Mouse (Mus musculus): Measurements from ENCODE around the gene Olfr1192-ps1. TPM values are rescaled to one million over a fixed set of nuclear protein-coding genes. Genes with fewer than 3 reads are reported as not detected.
"Not testable (repeated sequence)": the region's sequence is repeated elsewhere in the genome, so short reads cannot be mapped to it uniquely, and the experiment has no call there.

The Olfr1192-ps1 gene
- polyA plus RNA-seq (2014; fragmentation: Nextera tagmentation; extraction: Ambion mirVana) = not detected in 2 replicates

DNA sequence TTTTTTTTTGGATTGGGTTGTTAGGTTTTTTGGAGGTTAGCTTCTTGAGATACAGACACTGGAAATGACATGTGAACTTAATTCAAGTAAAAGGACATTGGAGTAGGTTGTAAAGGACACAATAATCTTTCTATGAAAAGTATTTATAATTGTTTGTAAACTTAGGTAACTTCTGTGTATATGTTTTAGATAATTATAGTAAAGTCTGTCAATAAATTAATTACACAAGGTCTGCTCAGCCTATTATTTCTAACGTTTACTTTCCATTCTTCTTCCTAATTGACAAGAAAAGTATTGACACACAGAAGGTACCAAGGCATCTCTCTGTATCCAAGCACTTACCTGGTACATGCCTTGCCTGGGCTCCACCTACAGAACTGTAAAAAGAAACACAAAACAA is at the start of gene Olfr1192-ps1:
Gene Olfr1192-ps1, plus strand, starts transcription at position 301 of the 400 bp plus-strand sequence.
- no peak for ATAC-seq (ENCODE audit: low FRiP score)
- H3K4me1 ChIP-seq (ENCODE audit: control insufficient read depth, insufficient read depth, low read length) = no peaks in the 10 kb centered on the region

DNA sequence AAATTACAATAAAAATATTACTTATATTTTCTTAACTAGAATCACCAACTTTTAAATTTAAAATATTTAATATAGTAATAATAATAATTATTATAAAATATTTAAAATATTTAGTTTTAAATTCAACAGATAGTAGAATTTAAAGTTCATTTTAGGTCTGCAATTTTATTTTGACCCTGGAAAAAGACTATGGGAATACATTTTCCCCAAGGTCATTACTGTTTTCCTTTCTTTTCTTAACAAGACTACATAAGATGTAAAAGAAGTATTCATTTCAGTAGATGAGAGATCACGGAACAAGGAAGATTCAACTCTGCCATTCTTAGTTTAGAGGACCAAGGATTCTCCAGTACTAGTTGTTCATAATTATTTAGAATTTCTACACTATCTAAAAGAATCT is 8.1 kb upstream of the Olfr1192-ps1 start, which contains the start of gene Olfr1191-ps1:
Gene Olfr1191-ps1, plus strand, starts transcription at position 301 of the 400 bp plus-strand sequence.
- DNase-seq (ENCODE audit: low spot score, missing footprints); H3K4me1 ChIP-seq (ENCODE audit: control insufficient read depth, insufficient read depth, low read length); H3K36me3 ChIP-seq (ENCODE audit: control insufficient read depth, insufficient read depth, low read length); H3K9me3 ChIP-seq (ENCODE audit: control insufficient read depth, low read length); H3K4me2 ChIP-seq; ATAC-seq (ENCODE audit: low FRiP score); H3K4me3 ChIP-seq (ENCODE audit: low read depth, low read length); H3K9ac ChIP-seq (ENCODE audit: low read length); H3K27me3 ChIP-seq (ENCODE audit: control insufficient read depth, insufficient read depth, low read length); H3K27ac ChIP-seq (ENCODE audit: low read depth, low read length): not testable (repeated sequence)
- WGBS = 82% methylated on average over 1 of the region's 1 CpGs

More for the DNA sequence above, at the start of gene Olfr1192-ps1:
- Histone ChIP-seq H3K27me3 (ENCODE audit: control insufficient read depth, insufficient read depth, low read length) (no peaks in the 10 kb centered on the region), H3K9ac (ENCODE audit: low read length) (no peak within 1 kb of the TSS), H3K27ac (ENCODE audit: low read depth, low read length) (no peak within 1 kb of the TSS), H3K4me2 (no peak within 1 kb of the TSS), H3K9me3 (ENCODE audit: control insufficient read depth, low read length) (no peaks in the 10 kb centered on the region), H3K4me3 (ENCODE audit: low read depth, low read length) (no peak within 1 kb of the TSS), H3K36me3 (ENCODE audit: control insufficient read depth, insufficient read depth, low read length) (no peaks in the 10 kb centered on the region)
- DNase-seq (ENCODE audit: low spot score, missing footprints) = no peak
- 26% methylated on average over 1 of the region's 1 CpGs for WGBS

- DNase-seq (ENCODE audit: low spot score, missing footprints); H3K4me3 ChIP-seq (ENCODE audit: low read depth, low read length); H3K36me3 ChIP-seq (ENCODE audit: control insufficient read depth, insufficient read depth, low read length); H3K9me3 ChIP-seq (ENCODE audit: control insufficient read depth, low read length); H3K27ac ChIP-seq (ENCODE audit: low read depth, low read length); ATAC-seq (ENCODE audit: low FRiP score); H3K9ac ChIP-seq (ENCODE audit: low read length); H3K4me2 ChIP-seq; H3K27me3 ChIP-seq (ENCODE audit: control insufficient read depth, insufficient read depth, low read length); H3K4me1 ChIP-seq (ENCODE audit: control insufficient read depth, insufficient read depth, low read length): not testable (repeated sequence)
Measured at GRCm38 (mm10) chr2:88675328-88675727, 27.0 kb downstream of the Olfr1192-ps1 start, which contains the start of gene Olfr1193. Gene Olfr1193, plus strand, starts transcription at chr2:88675628.

GRCm38 (mm10) chr2:88689087-88689486 is 40.8 kb downstream of the Olfr1192-ps1 start, which contains the start of gene Olfr1195:
Gene Olfr1195, minus strand, starts transcription at chr2:88689187.
- Histone ChIP-seq H3K9me3 (ENCODE audit: control insufficient read depth, low read length) (no peaks in the 10 kb centered on the region), H3K27me3 (ENCODE audit: control insufficient read depth, insufficient read depth, low read length) (no peaks in the 10 kb centered on the region), H3K27ac (ENCODE audit: low read depth, low read length) (no peak within 1 kb of the TSS), H3K36me3 (ENCODE audit: control insufficient read depth, insufficient read depth, low read length) (no peaks in the 10 kb centered on the region), H3K4me3 (ENCODE audit: low read depth, low read length) (no peak within 1 kb of the TSS), H3K4me2 (no peak within 1 kb of the TSS), H3K9ac (ENCODE audit: low read length) (no peak within 1 kb of the TSS), H3K4me1 (ENCODE audit: control insufficient read depth, insufficient read depth, low read length) (no peaks in the 10 kb centered on the region)
- ATAC-seq (ENCODE audit: low FRiP score) = no peak
- DNase-seq (ENCODE audit: low spot score, missing footprints) = no peak

- no peaks in the 10 kb centered on the region for H3K27me3 ChIP-seq (ENCODE audit: control insufficient read depth, insufficient read depth, low read length)
- DNase-seq (ENCODE audit: low spot score, missing footprints) = no peak
- whole genome bisulfite sequencing = 86% methylated on average over 2 of the region's 2 CpGs
Measured at GRCm38 (mm10) chr2:88704497-88704896, 56.2 kb downstream of the Olfr1192-ps1 start, which contains the start of gene Olfr1196. Gene Olfr1196, minus strand, starts transcription at chr2:88704597.

More at GRCm38 (mm10) chr2:88704497-88704896, 56.2 kb downstream of the Olfr1192-ps1 start, which contains the start of gene Olfr1196:
- no peak within 1 kb of the TSS for H3K4me2 ChIP-seq
- H3K9ac ChIP-seq (ENCODE audit: low read length) = no peak within 1 kb of the TSS
- no peaks in the 10 kb centered on the region for H3K36me3 ChIP-seq (ENCODE audit: control insufficient read depth, insufficient read depth, low read length)
- no peaks in the 10 kb centered on the region for H3K9me3 ChIP-seq (ENCODE audit: control insufficient read depth, low read length)
- no peak within 1 kb of the TSS for H3K27ac ChIP-seq (ENCODE audit: low read depth, low read length)
- ATAC-seq (ENCODE audit: low FRiP score) = no peak
- H3K4me3 ChIP-seq (ENCODE audit: low read depth, low read length) = no peak within 1 kb of the TSS
- H3K4me1 ChIP-seq (ENCODE audit: control insufficient read depth, insufficient read depth, low read length) = no peaks in the 10 kb centered on the region

Other genes starting within 250 kb of the Olfr1192-ps1 start
- gene Olfr1179, start 242.1 kb upstream of the Olfr1192-ps1 start, polyA plus RNA-seq (2014; fragmentation: Nextera tagmentation; extraction: Ambion mirVana) = not detected in 2 replicates
- gene Olfr1180, start 229.4 kb upstream of the Olfr1192-ps1 start, polyA plus RNA-seq (2014; fragmentation: Nextera tagmentation; extraction: Ambion mirVana) = not detected in 2 replicates
- not detected in 2 replicates for gene Olfr1181, start 222.3 kb upstream of the Olfr1192-ps1 start, polyA plus RNA-seq (2014; fragmentation: Nextera tagmentation; extraction: Ambion mirVana)
- not detected in 2 replicates for gene Gm13757, start 199.4 kb upstream of the Olfr1192-ps1 start, polyA plus RNA-seq (2014; fragmentation: Nextera tagmentation; extraction: Ambion mirVana)
- not detected in 2 replicates for gene Olfr1183, start 193.6 kb upstream of the Olfr1192-ps1 start, polyA plus RNA-seq (2014; fragmentation: Nextera tagmentation; extraction: Ambion mirVana)
- not detected in 2 replicates for gene Olfr1184, start 164.9 kb upstream of the Olfr1192-ps1 start, polyA plus RNA-seq (2014; fragmentation: Nextera tagmentation; extraction: Ambion mirVana)
- not detected in 2 replicates for gene Olfr1185-ps1, start 155.2 kb upstream of the Olfr1192-ps1 start, polyA plus RNA-seq (2014; fragmentation: Nextera tagmentation; extraction: Ambion mirVana)
- not detected in 2 replicates for gene Olfr1186, start 130.0 kb upstream of the Olfr1192-ps1 start, polyA plus RNA-seq (2014; fragmentation: Nextera tagmentation; extraction: Ambion mirVana)
- gene Olfr1188, start 91.6 kb upstream of the Olfr1192-ps1 start, polyA plus RNA-seq (2014; fragmentation: Nextera tagmentation; extraction: Ambion mirVana) = not detected in 2 replicates
- gene Olfr1189, start 62.1 kb upstream of the Olfr1192-ps1 start, polyA plus RNA-seq (2014; fragmentation: Nextera tagmentation; extraction: Ambion mirVana) = not detected in 2 replicates
- not detected in 2 replicates for gene Olfr1191-ps1, start 8.0 kb upstream of the Olfr1192-ps1 start, polyA plus RNA-seq (2014; fragmentation: Nextera tagmentation; extraction: Ambion mirVana)
- gene Olfr1193, start 27.1 kb downstream of the Olfr1192-ps1 start, polyA plus RNA-seq (2014; fragmentation: Nextera tagmentation; extraction: Ambion mirVana) = not detected in 2 replicates
- gene Olfr1195, start 40.7 kb downstream of the Olfr1192-ps1 start, polyA plus RNA-seq (2014; fragmentation: Nextera tagmentation; extraction: Ambion mirVana) = not detected in 2 replicates
- gene Olfr1196, start 56.1 kb downstream of the Olfr1192-ps1 start, polyA plus RNA-seq (2014; fragmentation: Nextera tagmentation; extraction: Ambion mirVana) = not detected in 2 replicates
- not detected in 2 replicates for gene Olfr1197, start 83.9 kb downstream of the Olfr1192-ps1 start, polyA plus RNA-seq (2014; fragmentation: Nextera tagmentation; extraction: Ambion mirVana)
- gene Olfr1198, start 102.9 kb downstream of the Olfr1192-ps1 start, polyA plus RNA-seq (2014; fragmentation: Nextera tagmentation; extraction: Ambion mirVana) = not detected in 2 replicates
- gene Olfr1199, start 112.0 kb downstream of the Olfr1192-ps1 start, polyA plus RNA-seq (2014; fragmentation: Nextera tagmentation; extraction: Ambion mirVana) = not detected in 2 replicates
- gene Olfr1200, start 122.0 kb downstream of the Olfr1192-ps1 start, polyA plus RNA-seq (2014; fragmentation: Nextera tagmentation; extraction: Ambion mirVana) = not detected in 2 replicates
- gene Olfr1201, start 144.5 kb downstream of the Olfr1192-ps1 start, polyA plus RNA-seq (2014; fragmentation: Nextera tagmentation; extraction: Ambion mirVana) = not detected in 2 replicates
- not detected in 2 replicates for gene Olfr1202, start 166.0 kb downstream of the Olfr1192-ps1 start, polyA plus RNA-seq (2014; fragmentation: Nextera tagmentation; extraction: Ambion mirVana)
- not detected in 2 replicates for gene Olfr1205, start 181.2 kb downstream of the Olfr1192-ps1 start, polyA plus RNA-seq (2014; fragmentation: Nextera tagmentation; extraction: Ambion mirVana)
- not detected in 2 replicates for gene Olfr1204, start 200.8 kb downstream of the Olfr1192-ps1 start, polyA plus RNA-seq (2014; fragmentation: Nextera tagmentation; extraction: Ambion mirVana)
- not detected in 2 replicates for gene Olfr1206, start 214.7 kb downstream of the Olfr1192-ps1 start, polyA plus RNA-seq (2014; fragmentation: Nextera tagmentation; extraction: Ambion mirVana)

Data from midbrain, embryonic 11.5 days (tissue).